Mouse (Mus musculus) mouse embryonic stem cell (cell line): ENCODE results near the gene Rdh5.

ENCODE experiments used
- in situ Hi-C, 2 experiments: fragments of 300-500 bp; cut with MboI; formaldehyde crosslinking; loops; 1 replicate in 1 of 2; 3 replicates in 1 of 2; pipeline ENCODE4 v1.14.3; 2019 to 2020; ENCODE audit warnings: low sequenced_read_pairs in 2 of 2, low pct_unique_long_range_greater_than_20kb in 1 of 2, mixed read lengths in 1 of 2; ENCODE audit not compliant: unreplicated experiment in 1 of 2

Rdh5 gene

DNA sequence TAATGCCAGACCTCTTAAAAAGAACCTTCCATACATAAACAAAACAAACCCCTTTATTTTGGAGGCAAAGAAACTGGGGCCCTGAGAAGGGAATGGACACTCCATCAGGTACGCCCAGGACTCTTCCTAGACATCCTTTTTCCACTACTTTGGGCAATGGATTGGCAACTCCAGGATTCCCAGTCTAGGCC, at the start of gene Rdh5:
Gene Rdh5 (minus strand): TSS at position 67 of the 191 bp plus-strand sequence.
- in situ Hi-C loops: no loop called here

DNA sequence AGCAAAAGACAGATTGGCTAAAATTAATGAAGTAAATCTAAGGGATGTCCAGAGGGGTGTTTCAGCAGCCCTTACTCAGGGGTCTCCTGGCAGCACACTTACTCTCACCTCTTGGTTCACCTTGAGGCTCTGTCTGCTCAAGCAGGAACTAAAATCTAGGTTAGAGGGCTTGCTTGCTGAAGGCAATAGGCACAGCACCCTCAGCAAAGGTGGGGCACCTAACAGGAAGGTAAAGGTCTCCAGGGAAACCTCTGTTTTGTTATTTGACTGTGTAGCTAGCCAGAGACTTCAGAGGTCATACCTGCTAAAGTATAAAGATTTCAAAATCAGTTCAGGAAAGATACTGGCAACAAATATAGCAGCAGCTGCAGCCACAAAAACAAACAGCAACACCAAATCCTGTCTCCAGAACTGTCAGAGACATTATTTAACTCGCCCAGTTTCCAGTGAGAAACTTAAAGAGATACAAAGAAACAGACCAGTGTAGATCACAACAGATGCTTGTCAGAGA, 48.1 kb upstream of the Rdh5 start:
- in situ Hi-C loops: no loop called here

DNA sequence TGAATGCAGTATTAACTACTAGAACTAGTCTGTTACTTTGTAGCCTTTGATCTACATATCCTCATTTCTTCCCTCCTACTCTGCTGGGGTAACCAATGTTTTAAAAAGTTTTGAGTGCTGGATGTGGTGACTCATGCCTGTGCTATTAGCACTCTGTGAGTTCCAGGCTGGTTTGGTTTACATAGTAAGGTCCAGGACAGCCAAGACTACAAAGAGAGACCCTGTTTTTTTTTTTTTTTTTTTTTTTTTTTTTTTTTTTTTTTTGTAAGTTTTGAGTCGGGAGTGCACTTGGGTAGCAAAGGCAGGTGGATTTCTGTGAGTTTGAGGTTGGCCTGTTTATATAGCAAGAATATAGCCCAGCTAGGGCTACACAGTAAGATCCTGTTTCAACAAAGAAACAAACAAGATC, 45.7 kb upstream of the Rdh5 start:
- in situ Hi-C loops: no loop called here

GRCm38 (mm10) chr10:128965871-128966270, 43.2 kb upstream of the Rdh5 start:
- in situ Hi-C loops: no loop called here

GRCm38 (mm10) chr10:128964961-128965360, 42.3 kb upstream of the Rdh5 start:
- in situ Hi-C loops: no loop called here

GRCm38 (mm10) chr10:128960590-128961584, 38.2 kb upstream of the Rdh5 start, which contains the start of gene Mettl7b:
TSS of gene Mettl7b (minus strand) at chr10:128960988.
- in situ Hi-C loops: no loop called here

DNA sequence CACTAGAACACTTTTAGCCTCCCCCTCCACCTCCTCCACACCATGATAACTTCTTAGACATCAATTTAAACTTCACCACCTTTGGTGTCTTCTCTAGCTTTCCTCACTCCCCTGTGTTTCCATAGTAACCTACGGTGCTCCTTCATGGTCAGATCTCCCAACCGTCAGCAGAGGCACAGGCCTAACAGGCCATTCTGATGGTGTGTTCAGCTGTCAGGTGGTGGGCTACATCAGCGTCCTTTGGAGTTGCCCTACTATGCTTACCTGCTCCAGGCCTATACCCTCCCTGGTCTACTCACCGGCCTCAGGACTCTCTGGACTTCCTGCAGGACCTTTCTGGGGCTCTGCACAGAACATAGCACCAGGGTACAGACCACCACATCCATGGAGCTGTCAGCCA, 37.5 kb upstream of the Rdh5 start:
- in situ Hi-C loops: no loop called here

DNA sequence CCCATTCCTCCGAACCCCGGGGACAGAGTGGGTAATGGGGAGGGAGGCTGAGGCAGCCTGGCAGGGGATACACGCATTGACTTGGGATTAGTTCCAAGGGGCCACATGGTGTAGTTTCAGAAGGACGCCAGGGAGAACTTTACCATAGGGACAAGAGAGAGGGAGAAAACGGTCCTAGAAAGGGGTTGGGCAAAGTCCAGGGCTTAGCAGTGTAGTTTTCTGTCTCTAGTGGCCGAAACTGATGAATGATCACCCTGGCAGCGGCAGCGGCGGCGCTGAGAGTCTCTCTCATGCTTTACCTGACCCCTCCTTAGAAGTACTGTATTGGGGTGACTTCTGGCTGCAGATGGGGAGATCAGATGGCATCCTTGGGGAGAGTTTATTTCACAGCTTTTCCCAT, 35.7 kb upstream of the Rdh5 start:
- in situ Hi-C loops: no loop called here

GRCm38 (mm10) chr10:128950208-128950887, 27.7 kb upstream of the Rdh5 start:
- in situ Hi-C loops: no loop called here

DNA sequence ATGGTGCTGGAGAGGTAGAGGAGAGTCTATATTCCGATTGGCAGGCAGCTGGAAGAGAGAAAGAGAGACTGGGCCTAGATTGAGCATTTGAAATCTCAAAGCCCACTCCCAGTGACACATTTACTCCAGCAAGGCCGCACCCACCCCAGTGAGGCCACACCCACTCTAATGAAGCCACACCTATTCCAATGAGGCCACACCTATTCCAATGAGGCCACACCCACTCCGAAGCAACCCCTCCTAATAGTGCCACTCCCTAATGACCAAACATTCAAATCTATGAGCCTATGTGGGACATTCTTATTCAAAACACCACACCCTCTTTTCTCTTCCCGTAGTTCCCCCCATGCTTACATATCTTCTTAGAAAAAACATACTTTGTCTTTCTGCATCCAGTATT, 24.8 kb upstream of the Rdh5 start:
- in situ Hi-C loops: no loop called here

- in situ Hi-C loops: no loop called here
Observed at GRCm38 (mm10) chr10:128945675-128946074, 23.0 kb upstream of the Rdh5 start.

DNA sequence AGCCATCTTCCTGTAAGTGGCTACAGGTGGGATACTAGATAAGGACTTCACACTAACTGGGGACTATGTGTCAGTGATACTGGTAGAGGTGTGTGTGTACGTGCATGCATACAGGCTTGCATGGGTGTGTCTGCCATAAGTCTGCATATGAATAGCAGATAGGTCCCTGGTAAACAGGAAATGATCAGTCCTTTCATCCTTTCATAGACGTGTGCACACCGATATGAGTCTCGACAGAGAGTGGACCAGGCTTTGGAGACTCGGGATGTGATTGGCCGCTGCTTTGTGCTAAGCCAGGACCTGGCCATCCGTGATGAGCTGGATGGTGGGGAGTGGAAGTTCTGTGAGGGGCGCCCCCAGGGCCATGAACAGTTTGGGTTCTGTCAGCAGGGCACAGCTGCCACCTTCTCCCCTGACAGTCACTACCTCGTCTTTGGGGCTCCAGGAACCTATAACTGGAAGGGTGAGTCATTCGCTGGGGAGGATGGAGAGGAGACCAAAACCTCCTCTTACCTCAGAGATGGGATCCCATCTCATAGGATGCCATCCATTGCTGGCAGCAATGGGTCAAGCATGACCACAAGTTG, 17.9 kb upstream of the Rdh5 start:
- in situ Hi-C loops: no loop called here

GRCm38 (mm10) chr10:128938974-128939373, 16.3 kb upstream of the Rdh5 start:
- in situ Hi-C loops: no loop called here

GRCm38 (mm10) chr10:128938457-128938856, 15.8 kb upstream of the Rdh5 start:
- in situ Hi-C loops: no loop called here

DNA sequence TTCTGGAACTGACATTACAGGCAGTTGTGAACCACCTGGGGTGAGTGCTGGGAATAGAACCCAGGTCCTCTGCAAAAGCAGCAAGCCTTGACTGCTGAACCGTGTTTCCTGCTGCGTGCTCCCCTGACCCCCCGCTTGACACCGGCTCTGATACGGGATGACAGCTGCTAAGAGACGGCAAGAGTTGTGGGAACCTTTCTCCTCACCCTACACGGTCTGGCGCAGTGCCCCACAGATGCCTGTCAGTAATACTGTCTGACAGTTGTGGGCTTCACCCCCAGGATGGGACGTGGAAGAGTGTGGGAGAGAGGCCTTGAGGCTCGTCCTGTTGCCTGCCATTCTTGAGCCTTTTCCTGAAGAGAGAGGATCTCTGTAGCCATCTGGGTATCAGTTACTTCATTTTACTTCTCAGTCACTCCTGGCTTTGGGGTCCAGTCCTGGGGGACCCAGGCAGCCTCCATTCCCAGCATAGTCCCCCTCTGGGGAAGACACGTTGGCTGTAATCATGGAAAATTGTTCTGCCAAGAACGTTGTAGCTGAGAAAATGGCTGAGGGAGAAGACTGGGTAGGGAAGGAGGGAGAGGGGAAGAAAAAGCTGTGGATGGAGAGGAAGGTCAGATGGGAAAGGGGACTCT, 15.2 kb upstream of the Rdh5 start:
- in situ Hi-C loops: no loop called here

- in situ Hi-C loops: no loop called here
Observed at GRCm38 (mm10) chr10:128935826-128936440, 13.2 kb upstream of the Rdh5 start.

DNA sequence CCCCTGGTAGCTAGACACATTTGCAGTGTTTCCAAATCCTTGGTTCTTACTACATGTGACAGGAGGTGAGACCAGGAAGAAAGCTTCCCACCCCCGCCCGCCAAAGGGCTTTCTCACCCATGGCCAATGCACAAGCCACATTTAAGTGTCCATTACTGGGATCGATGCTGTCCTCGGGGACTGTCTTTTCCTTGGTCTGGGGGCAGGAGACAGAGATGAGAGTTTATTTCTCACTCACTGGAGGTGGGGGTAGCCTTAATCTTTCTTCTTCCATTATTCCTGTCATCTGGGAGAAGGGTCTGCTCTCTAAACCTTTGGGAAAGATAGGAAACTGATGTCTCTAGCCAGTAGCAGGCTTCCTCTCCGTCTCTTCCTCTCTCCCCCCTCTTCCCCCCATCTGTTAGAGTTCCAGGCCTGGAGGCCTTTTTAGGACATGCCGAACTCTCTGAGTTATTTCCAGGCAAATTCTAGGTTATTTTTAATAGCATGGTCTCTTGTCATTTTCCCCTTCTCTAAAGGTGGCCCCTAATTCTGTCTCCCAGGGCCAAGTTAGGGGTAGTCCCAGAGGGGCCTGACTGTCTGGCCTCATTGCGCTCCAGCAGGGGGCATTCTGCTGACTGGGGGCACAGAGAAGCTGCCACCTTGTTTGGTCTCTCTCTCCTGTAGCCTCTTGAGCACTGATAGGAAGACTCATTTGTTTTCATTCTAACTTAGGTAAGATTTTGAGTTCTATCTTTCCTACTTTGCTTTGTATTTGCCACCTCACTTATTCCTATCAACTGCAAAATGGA, 12.5 kb upstream of the Rdh5 start:
- in situ Hi-C loops: no loop called here
